Mouse (Mus musculus) large intestine, adult 2 months (tissue): Measurements from ENCODE around the gene Vegfa. TPM values are rescaled to one million over a fixed set of nuclear protein-coding genes. Genes with fewer than 3 reads are reported as not detected.
"Not testable (repeated sequence)": the region's sequence is repeated elsewhere in the genome, so short reads cannot be mapped to it uniquely, and the experiment has no call there.

Source experiments
- DNase-seq: peaks from one replicate; pipeline ENCODE4 v3.0.0-alpha.2; 2012; ENCODE audit warnings: low read depth, low spot score
- WGBS: fragments of 180-500 bp; shearing (Covaris S2); methylation state at CpG from one replicate; pipeline ENCODE4 v1.1.7; 2018; 5-methylcytosine and 5-hydroxymethylcytosine counted together
- polyA plus RNA-seq: library from polyadenylated mRNA; depleted of rRNA; stranded (reverse); fragments of >200 nt; gene quantifications from 2 replicates; pipeline ENCODE4 v1.2.3, GENCODE M21; 2012

Vegfa gene
- polyA plus RNA-seq, 1 experiment: 82.7 TPM

GRCm38 (mm10) chr17:46010462-46010861 is 21.7 kb downstream of the Vegfa start:
- no peak for DNase-seq
- 85% methylated on average over 6 of the region's 6 CpGs for WGBS

GRCm38 (mm10) chr17:46009182-46009581 is 23.0 kb downstream of the Vegfa start:
- DNase-seq: no peak
- 80% methylated on average over 7 of the region's 7 CpGs for WGBS

GRCm38 (mm10) chr17:46005458-46005857 is 26.7 kb downstream of the Vegfa start:
- 72% methylated on average over 3 of the region's 3 CpGs for WGBS
- no peak for DNase-seq

- WGBS: 38% methylated on average over 5 of the region's 5 CpGs
- no peak for DNase-seq
Measured at GRCm38 (mm10) chr17:46004482-46004881, 27.7 kb downstream of the Vegfa start.

GRCm38 (mm10) chr17:46003717-46004481 is 28.3 kb downstream of the Vegfa start:
- no peak for DNase-seq
- WGBS: 34% methylated on average over 15 of the region's 15 CpGs

GRCm38 (mm10) chr17:45999366-45999940 is 32.7 kb downstream of the Vegfa start:
- 56% methylated on average over 9 of the region's 9 CpGs for WGBS
- no peak for DNase-seq

GRCm38 (mm10) chr17:45998363-45998762 is 33.8 kb downstream of the Vegfa start:
- DNase-seq: no peak
- WGBS: 23% methylated on average over 6 of the region's 6 CpGs

GRCm38 (mm10) chr17:45996921-45997444 is 35.2 kb downstream of the Vegfa start:
- WGBS: 42% methylated on average over 9 of the region's 9 CpGs
- no peak for DNase-seq

- WGBS: 18% methylated on average over 11 of the region's 11 CpGs
- DNase-seq: no peak
Measured at GRCm38 (mm10) chr17:45994281-45994817, 37.8 kb downstream of the Vegfa start.

- DNase-seq: no peak
- 63% methylated on average over 3 of the region's 3 CpGs for WGBS
Measured at GRCm38 (mm10) chr17:45986915-45987314, 45.3 kb downstream of the Vegfa start.

- 83% methylated on average over 6 of the region's 6 CpGs for WGBS
- no peak for DNase-seq
Measured at GRCm38 (mm10) chr17:45986374-45986773, 45.8 kb downstream of the Vegfa start.

GRCm38 (mm10) chr17:45983185-45983584 is 49.0 kb downstream of the Vegfa start:
- 97% methylated on average over 1 of the region's 1 CpGs for WGBS
- not testable (repeated sequence) for DNase-seq

- WGBS: 76% methylated on average over 1 of the region's 1 CpGs
- no peak for DNase-seq
Measured at GRCm38 (mm10) chr17:45981841-45982240, 50.3 kb downstream of the Vegfa start.

GRCm38 (mm10) chr17:45979025-45979805 is 53.0 kb downstream of the Vegfa start:
- 75% methylated on average over 10 of the region's 10 CpGs for WGBS
- DNase-seq: no peak

- no peak for DNase-seq
- 62% methylated on average over 7 of the region's 7 CpGs for WGBS
Measured at GRCm38 (mm10) chr17:45974461-45974860, 57.7 kb downstream of the Vegfa start.

- 28% methylated on average over 7 of the region's 7 CpGs for whole genome bisulfite sequencing
- DNase-seq: no peak
Measured at GRCm38 (mm10) chr17:45973214-45973613, 59.0 kb downstream of the Vegfa start.

GRCm38 (mm10) chr17:45972405-45972804 is 59.8 kb downstream of the Vegfa start:
- DNase-seq: no peak
- 34% methylated on average over 7 of the region's 7 CpGs for WGBS

GRCm38 (mm10) chr17:45971800-45972199 is 60.4 kb downstream of the Vegfa start:
- DNase-seq: no peak
- 70% methylated on average over 6 of the region's 6 CpGs for WGBS

GRCm38 (mm10) chr17:45970741-45971550 is 61.2 kb downstream of the Vegfa start:
- no peak for DNase-seq
- 44% methylated on average over 17 of the region's 17 CpGs for WGBS
